17 mouse cellular contexts compared by ENCODE assay signal in the genomic region with DNA sequence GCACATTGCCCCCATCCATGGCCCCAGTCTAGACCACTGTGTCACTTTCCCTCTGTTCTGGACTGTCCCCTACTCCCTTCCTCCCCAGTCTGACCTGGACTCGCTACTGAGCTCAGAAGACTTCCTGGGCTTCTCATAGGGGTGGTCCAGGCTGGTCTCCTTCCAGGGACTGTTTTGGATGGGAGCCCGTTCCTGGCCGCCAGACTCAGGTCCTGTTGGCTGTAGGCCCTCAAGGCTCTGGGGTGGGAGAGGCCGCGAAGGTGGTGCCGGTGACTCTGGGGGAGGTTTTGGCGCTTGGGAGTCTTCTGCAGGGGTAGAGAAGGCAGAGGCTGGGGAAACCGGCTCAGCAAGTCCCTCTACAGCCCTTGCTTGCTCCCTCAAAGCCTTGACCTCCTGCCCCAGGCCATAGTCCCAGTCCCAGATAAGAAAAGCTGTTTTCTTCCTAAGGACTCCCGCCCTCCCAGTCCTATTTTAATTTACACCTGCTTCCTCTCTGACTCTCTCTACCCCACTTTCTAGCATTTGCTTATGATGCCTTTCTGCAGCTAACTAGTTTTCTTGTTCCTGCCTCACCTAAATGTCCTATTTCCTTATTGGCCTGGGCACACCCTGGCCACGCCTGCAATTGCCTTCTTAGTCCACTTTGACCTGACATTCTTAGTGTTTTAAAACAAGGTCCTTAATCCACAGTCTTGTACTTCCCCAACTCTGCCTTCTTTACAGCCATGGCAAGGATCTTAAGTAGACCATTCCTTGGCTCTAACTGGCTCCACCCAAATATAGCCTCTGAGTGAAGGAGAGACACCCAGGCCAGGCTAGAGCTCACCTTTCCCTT. TPM values are rescaled to one million over a fixed set of nuclear protein-coding genes. Genes with fewer than 3 reads are reported as not detected.
A peak's percentile ranks its signal among the peaks of the same experiment; 100 is the strongest.
DNase-seq lines count a peak whose midpoint lies in the region; ATAC-seq and TF ChIP-seq lines count a peak whose summit lies in the region.
"Had no signal": no experiment of that assay in that cellular context is flagged by ENCODE, and none has a peak within 500 bp of the region (broad histone marks: within the 10 kb centered on the region; RNA-seq: fewer than 3 reads in every experiment).

No protein-coding gene starts in this region.

- peak overlapping the region; percentile 57; the same call in 1 of the 2 replicates for H3K27ac ChIP-seq in lung, postnatal 0 days (ENCODE audit: low read length)
- no peak overlapping the region for H3K27ac ChIP-seq in forebrain, postnatal 0 days (ENCODE audit: low read depth, low read length)
- no peak overlapping the region for H3K27ac ChIP-seq in forebrain, embryonic 12.5 days
- H3K27ac ChIP-seq: hindbrain, embryonic 15.5 days had no signal

- no peaks in the 10 kb centered on the region for H3K9me3 ChIP-seq in lung, postnatal 0 days (ENCODE audit: low read length)
- H3K9me3 ChIP-seq in forebrain, postnatal 0 days (ENCODE audit: low read length), result no peaks in the 10 kb centered on the region
- H3K9me3 ChIP-seq in forebrain, embryonic 12.5 days, result no peaks in the 10 kb centered on the region
- H3K9me3 ChIP-seq: hindbrain, embryonic 15.5 days had no signal

- H3K36me3 ChIP-seq in lung, postnatal 0 days (ENCODE audit: insufficient read depth, low read length), result no peaks in the 10 kb centered on the region
- H3K36me3 ChIP-seq in forebrain, postnatal 0 days (ENCODE audit: insufficient read depth), result peaks cover 11% of the 10 kb centered on the region; the same call in 1 of the 2 replicates
- peaks cover 91% of the 10 kb centered on the region for H3K36me3 ChIP-seq in forebrain, embryonic 12.5 days (replicated peaks)
- H3K36me3 ChIP-seq: hindbrain, embryonic 15.5 days had no signal

- no peak for TF ChIP-seq EP300 in lung, postnatal 0 days (IDR thresholded peaks at IDR 0.05)

- no peak overlapping the region for H3K4me3 ChIP-seq in lung, postnatal 0 days (ENCODE audit: low read depth, low read length)
- H3K4me3 ChIP-seq in forebrain, postnatal 0 days (ENCODE audit: low read depth, low read length), result no peak overlapping the region
- H3K4me3 ChIP-seq in forebrain, embryonic 12.5 days (replicated peaks), result no peak overlapping the region
- H3K4me3 ChIP-seq: hindbrain, embryonic 15.5 days had no signal

- peak; percentile 86 for ATAC-seq in lung, postnatal 0 days
- no peak for ATAC-seq in forebrain, postnatal 0 days
- ATAC-seq in forebrain, embryonic 12.5 days (ENCODE audit: low FRiP score), result no peak
- ATAC-seq: forebrain, embryonic 16.5 days had no signal

- no peaks in the 10 kb centered on the region for H3K27me3 ChIP-seq in lung, postnatal 0 days (replicated peaks; ENCODE audit: insufficient read depth, low read length)
- H3K27me3 ChIP-seq in forebrain, postnatal 0 days (ENCODE audit: insufficient read depth, low read length), result no peaks in the 10 kb centered on the region
- H3K27me3 ChIP-seq in forebrain, embryonic 12.5 days, result no peaks in the 10 kb centered on the region
- H3K27me3 ChIP-seq: hindbrain, embryonic 15.5 days had no signal

- no peak overlapping the region for H3K9ac ChIP-seq in lung, postnatal 0 days (replicated peaks; ENCODE audit: low read depth)
- H3K9ac ChIP-seq in forebrain, postnatal 0 days, result no peak overlapping the region
- H3K9ac ChIP-seq in forebrain, embryonic 12.5 days, result no peak overlapping the region
- H3K9ac ChIP-seq: hindbrain, embryonic 15.5 days had no signal

- H3K4me2 ChIP-seq in lung, postnatal 0 days (replicated peaks; ENCODE audit: low read depth, low read length), result no peak overlapping the region
- H3K4me2 ChIP-seq in forebrain, postnatal 0 days (ENCODE audit: low read depth), result no peak overlapping the region
- no peak overlapping the region for H3K4me2 ChIP-seq in forebrain, embryonic 12.5 days
- H3K4me2 ChIP-seq: hindbrain, embryonic 15.5 days had no signal

- intact Hi-C loops in heart, postnatal 36 days (cut with DNase I), result no loop called here

- DNase-seq in heart, adult 11 months, result peak; percentile 64
- no peak for DNase-seq in heart, postnatal 36 days
- DNase-seq in testis, postnatal 14 days (ENCODE audit: low spot score), result peak; percentile 19
- no peak for DNase-seq in testis, postnatal 10 days (ENCODE audit: low spot score)
- DNase-seq in lung, postnatal 0 days (ENCODE audit: low spot score), result peak; percentile 76
- peak; percentile 48 for DNase-seq in urinary bladder, postnatal 25 days (ENCODE audit: low spot score)
- no peak for DNase-seq in forebrain, postnatal 0 days
- DNase-seq: adrenal gland, postnatal 14 days; cerebellum, postnatal 36 days; gastrocnemius, postnatal 25 days had no signal

- H3K4me1 ChIP-seq in lung, postnatal 0 days (ENCODE audit: insufficient read depth, low read depth, low read length), result 0 out of 2 replicates have a peak, but pooled peaks cover 4% of the 10 kb centered on the region
- H3K4me1 ChIP-seq in forebrain, postnatal 0 days (ENCODE audit: insufficient read depth), result no peaks in the 10 kb centered on the region
- H3K4me1 ChIP-seq in forebrain, embryonic 12.5 days, result no peaks in the 10 kb centered on the region

- 49% methylated on average over 10 of the region's 10 CpGs for WGBS in lung, postnatal 0 days
- 80% methylated on average over 10 of the region's 10 CpGs for WGBS in forebrain, postnatal 0 days
- WGBS in forebrain, embryonic 12.5 days, result 87% methylated on average over 10 of the region's 10 CpGs

- no peak for TF ChIP-seq CTCF in lung, postnatal 0 days (IDR thresholded peaks at IDR 0.05)
- TF ChIP-seq CTCF in forebrain, postnatal 0 days (IDR thresholded peaks at IDR 0.05; ENCODE audit: low read depth), result no peak

RNA-seq across cellular contexts. Expression of a gene that starts 7.6 kb away (rescaled TPM):
- not detected for total RNA-seq in heart, postnatal 36 days (2021)
- polyA plus RNA-seq in lung, postnatal 0 days (2015; fragmentation: Nextera tagmentation; extraction: Ambion mirVana), result 0.18 TPM in 1 of 2 replicates, not detected in the other
- total RNA-seq in forebrain, postnatal 0 days (2014; rRNA removed), result not detected in 2 replicates
- polyA plus RNA-seq in forebrain, postnatal 0 days (2015; fragmentation: Nextera tagmentation; extraction: Ambion mirVana), result not detected in 2 replicates
- 0.20 TPM in 1 of 2 replicates, not detected in the other for polyA plus RNA-seq in forebrain, embryonic 12.5 days (2016; fragmentation: Nextera tagmentation; extraction: Ambion mirVana)
- total RNA-seq: adrenal gland, postnatal 14 days; gastrocnemius, postnatal 25 days; neutrophil, adult 5-6 weeks had no signal
- polyA plus RNA-seq: heart, embryonic 16.5 days; hindbrain, embryonic 15.5 days; liver, embryonic 16.5 days had no signal

RNA-seq across cellular contexts. Expression of a gene that starts 13.8 kb away (rescaled TPM):
- total RNA-seq in heart, postnatal 36 days (2021), result not detected
- 8.6 and 10.6 TPM in 2 replicates for polyA plus RNA-seq in lung, postnatal 0 days (2015; fragmentation: Nextera tagmentation; extraction: Ambion mirVana)
- 4.4 and 12.6 TPM in 2 replicates for total RNA-seq in forebrain, postnatal 0 days (2014; rRNA removed)
- polyA plus RNA-seq in forebrain, postnatal 0 days (2015; fragmentation: Nextera tagmentation; extraction: Ambion mirVana), result 2.1 and 2.6 TPM in 2 replicates
- 13.9 and 15.1 TPM in 2 replicates for polyA plus RNA-seq in forebrain, embryonic 12.5 days (2016; fragmentation: Nextera tagmentation; extraction: Ambion mirVana)
- total RNA-seq: adrenal gland, postnatal 14 days; gastrocnemius, postnatal 25 days; neutrophil, adult 5-6 weeks had no signal

RNA-seq across cellular contexts. Expression of a gene that starts 40.4 kb away (rescaled TPM):
- total RNA-seq in heart, postnatal 36 days (2021), result not detected
- not detected in 2 replicates for polyA plus RNA-seq in lung, postnatal 0 days (2015; fragmentation: Nextera tagmentation; extraction: Ambion mirVana)
- 2.0 and 2.2 TPM in 2 replicates for total RNA-seq in forebrain, postnatal 0 days (2014; rRNA removed)
- polyA plus RNA-seq in forebrain, postnatal 0 days (2015; fragmentation: Nextera tagmentation; extraction: Ambion mirVana), result 2.2 TPM in 2 replicates
- not detected in 2 replicates for polyA plus RNA-seq in forebrain, embryonic 12.5 days (2016; fragmentation: Nextera tagmentation; extraction: Ambion mirVana)
- total RNA-seq: adrenal gland, postnatal 14 days; gastrocnemius, postnatal 25 days; neutrophil, adult 5-6 weeks had no signal
- polyA plus RNA-seq: forebrain, embryonic 16.5 days; limb, embryonic 11.5 days; liver, embryonic 16.5 days had no signal

Comparison
In these comparisons a context has a peak if more than half of its experiments do, and no peak if none do; other contexts are left out.
1. DNase-seq: peak in heart, adult 11 months (single experiment), testis, postnatal 14 days (single experiment), lung, postnatal 0 days (single experiment) and urinary bladder, postnatal 25 days (single experiment); none in heart, postnatal 36 days (0 of 2), testis, postnatal 10 days (single experiment) and forebrain, postnatal 0 days (single experiment).